Mouse (Mus musculus): ENCODE measurements around the gene Gm10309. TPM values are rescaled to one million over a fixed set of nuclear protein-coding genes. Genes with fewer than 3 reads are reported as not detected.

Gm10309 gene
- polyA plus RNA-seq, 1 experiment = 5.4 TPM

GRCm38 (mm10) chr17:86535096-86535495 lies 30.1 kb upstream of the Gm10309 start:
- no peak for TF ChIP-seq CTCF (IDR thresholded peaks at IDR 0.05; ENCODE audit: control insufficient read depth, insufficient read depth, insufficient replicate concordance, low read depth, low read length)
- no peak for TF ChIP-seq POLR2A (IDR thresholded peaks at IDR 0.05; ENCODE audit: control insufficient read depth, low read depth, low read length)
- H3K4me1 ChIP-seq (ENCODE audit: control insufficient read depth, insufficient read depth, low read length) = no peaks in the 10 kb centered on the region; the same call in 1 of the 2 replicates
- H3K27ac ChIP-seq (ENCODE audit: control insufficient read depth, insufficient read depth, low read depth, low read length) = no peak overlapping the region
- no peak overlapping the region for H3K4me3 ChIP-seq (ENCODE audit: control insufficient read depth, low read depth, low read length)
- H3K27me3 ChIP-seq (ENCODE audit: control insufficient read depth, insufficient read depth, low read length) = no peaks in the 10 kb centered on the region
- H3K36me3 ChIP-seq (ENCODE audit: control insufficient read depth, insufficient read depth, low read length) = no peaks in the 10 kb centered on the region

DNA sequence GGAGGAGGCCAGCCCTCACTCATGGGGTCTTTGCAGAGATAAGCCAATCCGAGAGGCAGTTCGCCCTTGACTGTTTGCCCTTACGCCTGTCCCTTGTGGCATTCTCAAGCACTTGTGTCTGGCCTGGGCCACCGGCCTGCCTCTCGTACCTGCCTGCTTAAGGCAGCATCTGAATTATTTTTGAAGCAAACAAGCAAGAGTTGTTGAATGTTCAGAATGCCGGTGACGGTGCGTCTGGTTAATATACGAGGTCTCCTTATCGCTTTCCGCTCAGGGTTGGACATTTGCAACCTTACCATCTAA lies 28.5 kb upstream of the Gm10309 start:
- TF ChIP-seq POLR2A (IDR thresholded peaks at IDR 0.05; ENCODE audit: control insufficient read depth, low read depth, low read length) = no peak
- no peak for TF ChIP-seq CTCF (IDR thresholded peaks at IDR 0.05; ENCODE audit: control insufficient read depth, insufficient read depth, insufficient replicate concordance, low read depth, low read length)
- H3K4me1 ChIP-seq (ENCODE audit: control insufficient read depth, insufficient read depth, low read length) = no peaks in the 10 kb centered on the region; the same call in 1 of the 2 replicates
- H3K4me3 ChIP-seq (ENCODE audit: control insufficient read depth, low read depth, low read length) = no peak overlapping the region
- H3K36me3 ChIP-seq (ENCODE audit: control insufficient read depth, insufficient read depth, low read length) = no peaks in the 10 kb centered on the region
- H3K27me3 ChIP-seq (ENCODE audit: control insufficient read depth, insufficient read depth, low read length) = no peaks in the 10 kb centered on the region
- H3K27ac ChIP-seq (ENCODE audit: control insufficient read depth, insufficient read depth, low read depth, low read length) = no peak overlapping the region

DNA sequence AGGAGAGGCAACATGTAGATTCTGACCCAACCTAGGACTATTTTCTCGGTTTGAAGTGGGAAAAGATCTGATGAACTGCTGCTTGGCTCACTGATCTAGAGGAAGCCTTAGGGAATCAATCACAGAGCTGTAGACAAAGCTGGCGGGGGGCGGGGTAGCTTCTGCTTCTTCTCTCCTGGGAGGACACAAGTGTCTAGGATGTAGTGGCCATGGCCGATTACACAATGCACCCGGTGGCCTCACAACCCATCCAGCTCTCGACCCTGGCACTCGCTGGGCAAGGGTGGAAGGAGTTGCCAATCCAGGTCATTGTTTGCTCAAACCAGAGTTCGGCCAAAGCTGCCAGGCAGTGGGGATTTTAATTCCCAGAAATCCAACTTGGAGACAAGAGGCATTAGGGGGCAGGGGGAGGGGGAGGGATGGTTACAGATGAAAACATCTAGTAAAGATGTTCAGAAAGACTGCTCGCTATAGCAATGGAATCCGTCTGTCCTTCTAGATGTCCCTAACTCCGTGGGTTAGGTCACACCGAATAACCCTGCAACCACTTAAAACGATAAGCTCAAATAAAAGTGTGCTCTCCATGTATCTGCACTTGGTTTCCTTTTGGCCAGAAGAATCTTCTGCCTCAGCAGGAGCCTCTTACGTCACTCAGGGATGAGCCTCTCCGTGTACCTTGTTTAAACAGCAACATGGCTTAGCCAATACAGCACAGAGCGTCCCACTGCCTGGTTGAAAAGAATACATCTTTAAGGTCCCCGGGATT lies 27.9 kb upstream of the Gm10309 start:
- no peaks in the 10 kb centered on the region for H3K36me3 ChIP-seq (ENCODE audit: control insufficient read depth, insufficient read depth, low read length)
- no peak for TF ChIP-seq POLR2A (IDR thresholded peaks at IDR 0.05; ENCODE audit: control insufficient read depth, low read depth, low read length)
- no peak for TF ChIP-seq CTCF (IDR thresholded peaks at IDR 0.05; ENCODE audit: control insufficient read depth, insufficient read depth, insufficient replicate concordance, low read depth, low read length)
- no peak overlapping the region for H3K4me3 ChIP-seq (ENCODE audit: control insufficient read depth, low read depth, low read length)
- no peaks in the 10 kb centered on the region for H3K27me3 ChIP-seq (ENCODE audit: control insufficient read depth, insufficient read depth, low read length)
- no peaks in the 10 kb centered on the region; the same call in 1 of the 2 replicates for H3K4me1 ChIP-seq (ENCODE audit: control insufficient read depth, insufficient read depth, low read length)
- H3K27ac ChIP-seq (ENCODE audit: control insufficient read depth, insufficient read depth, low read depth, low read length) = no peak overlapping the region

GRCm38 (mm10) chr17:86531231-86531630 lies 26.2 kb upstream of the Gm10309 start:
- no peaks in the 10 kb centered on the region for H3K4me1 ChIP-seq (ENCODE audit: control insufficient read depth, insufficient read depth, low read length)
- H3K27ac ChIP-seq (ENCODE audit: control insufficient read depth, insufficient read depth, low read depth, low read length) = no peak overlapping the region
- no peaks in the 10 kb centered on the region for H3K27me3 ChIP-seq (ENCODE audit: control insufficient read depth, insufficient read depth, low read length)
- no peak overlapping the region for H3K4me3 ChIP-seq (ENCODE audit: control insufficient read depth, low read depth, low read length)
- no peaks in the 10 kb centered on the region for H3K36me3 ChIP-seq (ENCODE audit: control insufficient read depth, insufficient read depth, low read length)
- TF ChIP-seq CTCF (IDR thresholded peaks at IDR 0.05; ENCODE audit: control insufficient read depth, insufficient read depth, insufficient replicate concordance, low read depth, low read length) = no peak
- TF ChIP-seq POLR2A (IDR thresholded peaks at IDR 0.05; ENCODE audit: control insufficient read depth, low read depth, low read length) = no peak

GRCm38 (mm10) chr17:86529411-86529810 lies 24.4 kb upstream of the Gm10309 start:
- no peak overlapping the region for H3K4me3 ChIP-seq (ENCODE audit: control insufficient read depth, low read depth, low read length)
- no peaks in the 10 kb centered on the region for H3K4me1 ChIP-seq (ENCODE audit: control insufficient read depth, insufficient read depth, low read length)
- no peaks in the 10 kb centered on the region for H3K36me3 ChIP-seq (ENCODE audit: control insufficient read depth, insufficient read depth, low read length)
- H3K27ac ChIP-seq (ENCODE audit: control insufficient read depth, insufficient read depth, low read depth, low read length) = no peak overlapping the region
- TF ChIP-seq CTCF (IDR thresholded peaks at IDR 0.05; ENCODE audit: control insufficient read depth, insufficient read depth, insufficient replicate concordance, low read depth, low read length) (no peak), POLR2A (IDR thresholded peaks at IDR 0.05; ENCODE audit: control insufficient read depth, low read depth, low read length) (no peak)
- H3K27me3 ChIP-seq (ENCODE audit: control insufficient read depth, insufficient read depth, low read length) = no peaks in the 10 kb centered on the region

- Histone ChIP-seq H3K4me1 (ENCODE audit: control insufficient read depth, insufficient read depth, low read length) (no peaks in the 10 kb centered on the region), H3K27ac (ENCODE audit: control insufficient read depth, insufficient read depth, low read depth, low read length) (no peak overlapping the region), H3K4me3 (ENCODE audit: control insufficient read depth, low read depth, low read length) (no peak overlapping the region), H3K27me3 (ENCODE audit: control insufficient read depth, insufficient read depth, low read length) (no peaks in the 10 kb centered on the region), H3K36me3 (ENCODE audit: control insufficient read depth, insufficient read depth, low read length) (no peaks in the 10 kb centered on the region)
- TF ChIP-seq CTCF (IDR thresholded peaks at IDR 0.05; ENCODE audit: control insufficient read depth, insufficient read depth, insufficient replicate concordance, low read depth, low read length) (no peak), POLR2A (IDR thresholded peaks at IDR 0.05; ENCODE audit: control insufficient read depth, low read depth, low read length) (no peak)
Observed at GRCm38 (mm10) chr17:86529003-86529402, 24.0 kb upstream of the Gm10309 start.

DNA sequence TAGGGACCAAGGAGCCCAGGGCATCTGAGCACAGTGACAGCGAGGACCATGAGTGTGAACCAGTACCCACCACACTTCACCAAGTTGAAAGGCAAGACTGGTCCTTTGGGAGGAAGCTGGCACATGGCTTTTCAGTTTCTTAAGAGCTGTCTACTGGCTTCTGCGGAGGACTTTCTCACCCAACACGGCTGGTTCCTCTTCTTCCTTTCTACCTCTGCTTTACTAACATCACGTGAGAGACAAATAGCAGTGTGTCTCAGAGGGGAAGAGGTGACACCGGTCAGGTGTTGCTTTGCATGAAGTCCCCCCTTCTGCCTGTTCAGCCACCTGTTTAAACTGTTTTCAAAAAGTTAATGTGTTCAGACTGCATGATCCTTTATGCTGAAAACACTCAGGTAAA lies 22.3 kb upstream of the Gm10309 start:
- Histone ChIP-seq H3K4me1 (ENCODE audit: control insufficient read depth, insufficient read depth, low read length) (no peaks in the 10 kb centered on the region), H3K27ac (ENCODE audit: control insufficient read depth, insufficient read depth, low read depth, low read length) (no peak overlapping the region), H3K27me3 (ENCODE audit: control insufficient read depth, insufficient read depth, low read length) (no peaks in the 10 kb centered on the region), H3K4me3 (ENCODE audit: control insufficient read depth, low read depth, low read length) (no peak overlapping the region), H3K36me3 (ENCODE audit: control insufficient read depth, insufficient read depth, low read length) (no peaks in the 10 kb centered on the region)
- TF ChIP-seq CTCF (IDR thresholded peaks at IDR 0.05; ENCODE audit: control insufficient read depth, insufficient read depth, insufficient replicate concordance, low read depth, low read length) (no peak), POLR2A (IDR thresholded peaks at IDR 0.05; ENCODE audit: control insufficient read depth, low read depth, low read length) (no peak)

Measured in testis, adult 2 months (tissue).